Mouse (Mus musculus): ENCODE data around the gene Tex52. TPM values are rescaled to one million over a fixed set of nuclear protein-coding genes. Genes with fewer than 3 reads are reported as not detected.

Tex52 gene
- polyA plus RNA-seq, 1 experiment from 2014 or later = 1.1 TPM

DNA sequence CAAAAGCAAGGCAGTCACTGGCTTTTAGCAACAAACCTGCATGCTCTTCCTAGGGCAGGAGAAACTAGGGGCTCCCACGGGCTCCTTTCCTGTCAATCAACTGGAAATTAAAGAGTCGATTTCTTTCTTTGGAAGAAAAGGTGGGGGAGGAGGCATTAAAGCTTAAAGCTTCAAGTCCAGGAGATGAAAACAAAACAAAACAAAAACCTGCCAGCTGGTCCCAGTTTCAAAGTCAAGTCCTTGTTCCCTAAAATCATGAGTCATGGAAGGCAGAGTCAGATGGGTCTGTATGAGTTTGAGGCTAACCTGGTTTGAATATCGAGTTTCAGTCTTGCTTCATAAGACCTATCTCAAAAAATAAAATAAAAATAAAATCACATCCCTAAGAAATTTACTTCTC is 21.1 kb upstream of the Tex52 start:
- H3K4me2 ChIP-seq (ENCODE audit: low read depth, low read length) = peak overlapping the region; percentile 79
- H3K36me3 ChIP-seq (ENCODE audit: control insufficient read depth, insufficient read depth, low read length) = peaks cover 32% of the 10 kb centered on the region
- H3K4me1 ChIP-seq (ENCODE audit: control insufficient read depth, insufficient read depth, low read length) = peaks cover 15% of the 10 kb centered on the region; the same call in 1 of the 2 replicates
- H3K27ac ChIP-seq (replicated peaks; ENCODE audit: low read depth, low read length) = peak overlapping the region; percentile 90; the same call in 1 of the 2 replicates
- no peaks in the 10 kb centered on the region for H3K27me3 ChIP-seq (replicated peaks; ENCODE audit: control insufficient read depth, insufficient read depth, low read length)
- ATAC-seq (ENCODE audit: low read depth) = no peak
- peak overlapping the region; percentile 79 for H3K4me3 ChIP-seq (ENCODE audit: low read depth, low read length)
- WGBS = 39% methylated on average over 3 of the region's 3 CpGs
- H3K9ac ChIP-seq (ENCODE audit: low read depth, low read length) = peak overlapping the region; percentile 40; the same call in 1 of the 2 replicates
- DNase-seq (ENCODE audit: low spot score) = no peak
- H3K9me3 ChIP-seq (ENCODE audit: control insufficient read depth, low read length) = no peaks in the 10 kb centered on the region

DNA sequence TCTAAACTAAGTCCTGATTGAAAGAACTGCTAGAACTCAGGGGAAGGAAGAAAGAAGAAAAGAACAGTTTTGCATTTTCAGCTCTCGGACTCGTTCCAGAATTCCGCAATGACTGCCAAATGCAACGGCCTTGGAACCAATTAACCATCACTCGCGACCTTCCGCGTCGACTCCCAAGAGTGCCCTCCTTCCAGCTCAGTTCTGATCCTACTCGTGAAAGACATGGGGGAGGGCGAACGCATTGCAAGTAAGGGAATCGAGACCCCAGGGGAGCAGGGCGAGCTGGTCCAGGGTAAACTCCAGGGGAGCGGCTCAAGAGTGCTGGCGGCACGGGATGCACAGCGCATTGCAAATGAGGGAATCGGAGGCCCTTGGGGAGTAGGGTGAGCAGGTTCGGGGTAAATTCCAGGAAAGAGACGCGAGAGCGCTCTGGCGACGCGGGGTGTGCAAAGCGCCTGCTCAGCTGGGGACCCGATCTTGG is 20.0 kb upstream of the Tex52 start:
- H3K9me3 ChIP-seq (ENCODE audit: control insufficient read depth, low read length) = no peaks in the 10 kb centered on the region
- H3K9ac ChIP-seq (ENCODE audit: low read depth, low read length) = peak overlapping the region; percentile 80
- H3K4me3 ChIP-seq (ENCODE audit: low read depth, low read length) = peak overlapping the region; percentile 79
- under 1% methylated on average over 22 of the region's 28 CpGs for WGBS
- H3K4me2 ChIP-seq (ENCODE audit: low read depth, low read length) = peak overlapping the region; percentile 79
- H3K4me1 ChIP-seq (ENCODE audit: control insufficient read depth, insufficient read depth, low read length) = peaks cover 10% of the 10 kb centered on the region; the same call in 1 of the 2 replicates
- H3K36me3 ChIP-seq (ENCODE audit: control insufficient read depth, insufficient read depth, low read length) = peaks cover 32% of the 10 kb centered on the region
- DNase-seq (ENCODE audit: low spot score) (peak; percentile 83), ATAC-seq (ENCODE audit: low read depth) (peak; percentile 76)
- H3K27me3 ChIP-seq (replicated peaks; ENCODE audit: control insufficient read depth, insufficient read depth, low read length) = no peaks in the 10 kb centered on the region
- H3K27ac ChIP-seq (replicated peaks; ENCODE audit: low read depth, low read length) = peak overlapping the region; percentile 90

DNA sequence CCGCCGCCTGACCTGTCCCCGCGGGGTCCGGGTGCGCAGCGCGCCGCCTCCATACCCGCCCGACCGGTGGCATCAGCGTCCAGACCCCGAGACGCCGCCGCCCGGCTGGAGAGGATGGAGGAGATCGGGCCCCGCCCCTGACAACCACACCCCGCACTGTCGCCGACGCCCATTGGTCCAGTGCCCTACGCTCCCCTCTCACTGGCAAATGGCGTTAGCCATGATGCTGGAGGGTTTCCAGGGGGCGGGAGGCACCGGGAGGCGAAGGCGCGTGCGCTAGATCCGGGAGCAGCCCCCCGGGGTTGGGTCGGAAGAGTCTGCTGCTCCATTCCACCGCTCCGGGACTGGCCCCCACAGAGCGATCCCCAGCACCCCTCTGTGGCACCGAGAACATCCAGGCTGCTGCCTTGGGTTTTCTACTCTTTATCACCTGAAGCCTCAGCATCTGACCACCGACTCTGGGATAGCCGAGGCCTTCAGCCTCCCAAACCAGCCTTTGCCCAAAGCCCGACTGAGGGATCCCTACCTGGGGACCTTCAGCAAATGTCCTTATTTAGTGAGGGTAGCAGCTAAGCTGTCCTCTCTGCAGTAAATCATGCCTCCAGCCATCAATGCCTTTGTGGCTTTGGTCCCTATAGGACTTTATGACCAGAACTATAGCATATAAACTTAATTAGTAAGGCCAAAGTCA is 19.4 kb upstream of the Tex52 start, which contains the start of gene Tulp3:
Tulp3 (minus strand) TSS at position 126 of the 691 bp plus-strand sequence.
- ATAC-seq (ENCODE audit: low read depth) (peak; percentile 99), DNase-seq (ENCODE audit: low spot score) (peak; percentile 98)
- peaks cover 28% of the 10 kb centered on the region for H3K36me3 ChIP-seq (ENCODE audit: control insufficient read depth, insufficient read depth, low read length)
- 2% methylated on average over 16 of the region's 42 CpGs for WGBS
- peak within 1 kb of the TSS; percentile 79 for H3K4me3 ChIP-seq (ENCODE audit: low read depth, low read length)
- H3K27ac ChIP-seq (replicated peaks; ENCODE audit: low read depth, low read length) = peak within 1 kb of the TSS; percentile 90
- H3K4me2 ChIP-seq (ENCODE audit: low read depth, low read length) = peak within 1 kb of the TSS; percentile 79
- H3K4me1 ChIP-seq (ENCODE audit: control insufficient read depth, insufficient read depth, low read length) = peaks cover 10% of the 10 kb centered on the region; the same call in 1 of the 2 replicates
- peak within 1 kb of the TSS; percentile 80 for H3K9ac ChIP-seq (ENCODE audit: low read depth, low read length)
- no peaks in the 10 kb centered on the region for H3K9me3 ChIP-seq (ENCODE audit: control insufficient read depth, low read length)
- H3K27me3 ChIP-seq (replicated peaks; ENCODE audit: control insufficient read depth, insufficient read depth, low read length) = no peaks in the 10 kb centered on the region

DNA sequence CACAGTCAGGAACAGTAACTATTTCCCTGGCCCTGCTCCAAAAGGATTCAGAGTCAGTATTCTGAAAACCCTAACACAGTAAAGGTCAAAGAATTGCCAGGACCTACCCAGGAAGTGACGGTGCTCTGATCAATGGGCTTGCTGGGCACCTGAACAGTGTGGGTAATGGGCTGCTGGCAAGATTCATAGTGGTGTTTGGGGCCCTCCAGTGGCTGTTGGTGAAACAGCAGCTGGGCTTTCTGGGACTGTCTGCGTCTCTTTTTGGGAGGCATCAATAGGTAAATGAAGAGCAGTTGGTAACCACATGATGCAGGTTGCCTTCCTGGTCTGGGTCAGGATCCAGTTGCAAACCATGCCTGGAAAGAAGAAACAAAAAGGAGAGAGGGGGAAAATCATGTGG is 16.3 kb upstream of the Tex52 start:
- no peak for ATAC-seq (ENCODE audit: low read depth)

DNA sequence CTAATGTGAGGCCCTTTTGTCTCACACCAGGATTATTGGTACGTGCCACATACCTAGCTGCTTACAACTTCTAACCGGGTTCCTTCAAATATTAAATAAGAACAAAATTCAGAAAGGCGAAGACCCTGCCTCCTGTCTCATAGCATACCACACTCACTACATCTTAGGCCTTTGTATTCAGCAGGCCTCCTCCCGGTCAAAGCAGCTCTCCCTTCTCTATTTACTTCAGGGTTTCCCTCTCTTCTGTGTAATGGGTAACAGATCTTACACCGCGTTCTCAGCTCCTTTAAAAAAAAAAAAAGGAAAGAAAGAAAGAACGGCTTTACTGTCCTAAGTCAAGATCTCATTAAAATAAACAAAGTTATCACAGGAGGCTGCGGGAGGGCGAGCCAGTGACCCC is 13.4 kb upstream of the Tex52 start:
- ATAC-seq (ENCODE audit: low read depth) (no peak), DNase-seq (ENCODE audit: low spot score) (no peak)
- H3K27ac ChIP-seq (replicated peaks; ENCODE audit: low read depth, low read length) = peak overlapping the region; percentile 95
- H3K9me3 ChIP-seq (ENCODE audit: control insufficient read depth, low read length) = no peaks in the 10 kb centered on the region
- H3K4me2 ChIP-seq (ENCODE audit: low read depth, low read length) = peak overlapping the region; percentile 74
- 15% methylated on average over 9 of the region's 9 CpGs for WGBS
- peak overlapping the region; percentile 73 for H3K4me3 ChIP-seq (ENCODE audit: low read depth, low read length)
- H3K36me3 ChIP-seq (ENCODE audit: control insufficient read depth, insufficient read depth, low read length) = peaks cover 36% of the 10 kb centered on the region
- H3K9ac ChIP-seq (ENCODE audit: low read depth, low read length) = peak overlapping the region; percentile 93
- no peaks in the 10 kb centered on the region for H3K27me3 ChIP-seq (replicated peaks; ENCODE audit: control insufficient read depth, insufficient read depth, low read length)
- H3K4me1 ChIP-seq (ENCODE audit: control insufficient read depth, insufficient read depth, low read length) = peaks cover 8% of the 10 kb centered on the region; the same call in 1 of the 2 replicates

More for the DNA sequence above, 16.3 kb upstream of the Tex52 start:
- Histone ChIP-seq H3K27me3 (replicated peaks; ENCODE audit: control insufficient read depth, insufficient read depth, low read length) (no peaks in the 10 kb centered on the region), H3K9ac (ENCODE audit: low read depth, low read length) (no peak overlapping the region), H3K4me3 (ENCODE audit: low read depth, low read length) (no peak overlapping the region), H3K4me2 (ENCODE audit: low read depth, low read length) (no peak overlapping the region), H3K4me1 (ENCODE audit: control insufficient read depth, insufficient read depth, low read length) (peaks cover 14% of the 10 kb centered on the region; the same call in 1 of the 2 replicates), H3K36me3 (ENCODE audit: control insufficient read depth, insufficient read depth, low read length) (peaks cover 23% of the 10 kb centered on the region), H3K27ac (replicated peaks; ENCODE audit: low read depth, low read length) (no peak overlapping the region), H3K9me3 (ENCODE audit: control insufficient read depth, low read length) (no peaks in the 10 kb centered on the region)
- peak; percentile 51 for DNase-seq (ENCODE audit: low spot score)
- 18% methylated on average over 2 of the region's 2 CpGs for WGBS

DNA sequence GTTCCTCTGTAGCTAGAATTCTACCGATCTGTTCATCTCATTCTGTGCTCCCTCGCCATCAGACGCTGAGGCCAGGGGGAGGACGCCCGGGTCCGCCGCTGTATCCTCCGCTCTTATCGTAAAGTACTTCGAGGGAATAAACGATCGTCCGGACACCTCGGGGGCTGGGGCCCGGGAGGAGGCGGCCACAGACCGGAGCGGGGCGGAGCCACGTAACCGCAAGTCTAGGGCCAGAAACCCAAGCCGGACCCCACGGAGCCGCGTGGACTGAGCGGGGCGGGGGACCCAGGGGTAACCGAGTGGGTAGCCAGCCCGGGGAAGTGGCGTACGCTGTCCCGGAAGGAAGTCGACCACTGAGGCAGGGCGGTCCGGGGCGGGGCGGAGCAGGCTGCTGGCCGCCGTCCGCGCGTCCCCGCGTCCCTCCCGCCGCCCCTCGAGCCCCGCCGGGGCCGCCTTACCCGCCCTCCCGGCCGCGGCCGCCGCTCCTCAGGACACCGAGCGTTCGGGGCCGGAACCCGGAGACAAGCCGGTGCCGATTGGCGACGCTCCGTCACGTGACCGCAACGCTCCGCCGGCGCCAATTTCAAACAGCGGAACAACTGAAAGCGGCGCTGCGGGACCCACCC is 12.8 kb upstream of the Tex52 start, which contains the start of the genes Rhno1 and Foxm1:
Rhno1 (minus strand) TSS at position 531 of the 626 bp plus-strand sequence.
Foxm1 (plus strand) TSS at position 587 of the 626 bp plus-strand sequence.
- H3K4me3 ChIP-seq (ENCODE audit: low read depth, low read length) = peak within 1 kb of the TSS; percentile 73
- no peaks in the 10 kb centered on the region for H3K9me3 ChIP-seq (ENCODE audit: control insufficient read depth, low read length)
- DNase-seq (ENCODE audit: low spot score) (peak; percentile 93), ATAC-seq (ENCODE audit: low read depth) (peak; percentile 90)
- WGBS = under 1% methylated on average over 27 of the region's 76 CpGs
- H3K36me3 ChIP-seq (ENCODE audit: control insufficient read depth, insufficient read depth, low read length) = peaks cover 36% of the 10 kb centered on the region
- peak within 1 kb of the TSS; percentile 74 for H3K4me2 ChIP-seq (ENCODE audit: low read depth, low read length)
- H3K27ac ChIP-seq (replicated peaks; ENCODE audit: low read depth, low read length) = peak within 1 kb of the TSS; percentile 95
- H3K4me1 ChIP-seq (ENCODE audit: control insufficient read depth, insufficient read depth, low read length) = peaks cover 8% of the 10 kb centered on the region; the same call in 1 of the 2 replicates
- peak within 1 kb of the TSS; percentile 93 for H3K9ac ChIP-seq (ENCODE audit: low read depth, low read length)
- no peaks in the 10 kb centered on the region for H3K27me3 ChIP-seq (replicated peaks; ENCODE audit: control insufficient read depth, insufficient read depth, low read length)

DNA sequence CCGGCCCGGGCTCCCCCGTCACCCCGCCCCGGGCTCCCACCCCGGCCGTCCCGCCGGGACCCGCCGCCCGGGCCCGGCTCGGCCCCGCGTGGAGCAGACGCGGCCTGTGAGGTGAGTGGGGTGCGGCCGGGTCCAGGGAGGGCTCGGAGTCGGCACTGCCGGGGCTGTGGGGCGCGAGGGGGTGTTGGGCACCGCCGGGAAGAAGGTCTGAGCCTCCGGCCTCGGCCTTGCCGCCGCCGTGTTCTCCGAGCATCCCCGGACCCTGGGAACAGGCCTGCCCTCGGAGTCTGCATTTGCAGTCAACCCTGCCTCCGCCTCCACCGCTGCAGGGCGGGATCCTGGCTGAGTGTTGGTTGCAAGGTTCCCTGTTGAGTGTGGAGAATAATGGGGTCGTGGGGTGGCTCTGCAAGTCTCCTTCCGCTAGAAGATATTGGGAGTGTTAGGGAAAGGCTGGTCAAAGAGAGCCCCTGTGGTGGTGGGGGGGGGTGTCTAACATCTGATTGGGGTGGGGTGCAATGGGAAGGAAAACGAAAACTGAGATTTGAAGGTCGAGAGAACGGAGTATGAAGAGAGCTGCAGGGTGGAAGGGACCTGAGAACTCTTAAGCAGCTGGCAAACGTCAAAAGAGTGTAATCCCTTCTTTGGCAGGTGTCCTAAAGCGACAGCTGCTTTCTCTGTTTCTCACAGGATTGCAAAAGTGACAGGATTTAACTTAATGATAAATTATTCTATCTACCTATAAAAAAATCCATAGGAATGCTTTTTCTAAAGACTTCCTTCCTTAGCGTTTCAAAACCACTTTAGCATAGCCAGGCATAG is 12.0 kb upstream of the Tex52 start:
- Histone ChIP-seq H3K4me3 (ENCODE audit: low read depth, low read length) (peak overlapping the region; percentile 73), H3K4me1 (ENCODE audit: control insufficient read depth, insufficient read depth, low read length) (peaks cover 8% of the 10 kb centered on the region; the same call in 1 of the 2 replicates), H3K9me3 (ENCODE audit: control insufficient read depth, low read length) (no peaks in the 10 kb centered on the region), H3K9ac (ENCODE audit: low read depth, low read length) (peak overlapping the region; percentile 93), H3K27ac (replicated peaks; ENCODE audit: low read depth, low read length) (peak overlapping the region; percentile 95), H3K27me3 (replicated peaks; ENCODE audit: control insufficient read depth, insufficient read depth, low read length) (no peaks in the 10 kb centered on the region), H3K4me2 (ENCODE audit: low read depth, low read length) (peak overlapping the region; percentile 74), H3K36me3 (ENCODE audit: control insufficient read depth, insufficient read depth, low read length) (peaks cover 35% of the 10 kb centered on the region)
- WGBS = 1% methylated on average over 23 of the region's 46 CpGs
- DNase-seq (ENCODE audit: low spot score) (peak; percentile 63), ATAC-seq (ENCODE audit: low read depth) (peak; percentile 7)

DNA sequence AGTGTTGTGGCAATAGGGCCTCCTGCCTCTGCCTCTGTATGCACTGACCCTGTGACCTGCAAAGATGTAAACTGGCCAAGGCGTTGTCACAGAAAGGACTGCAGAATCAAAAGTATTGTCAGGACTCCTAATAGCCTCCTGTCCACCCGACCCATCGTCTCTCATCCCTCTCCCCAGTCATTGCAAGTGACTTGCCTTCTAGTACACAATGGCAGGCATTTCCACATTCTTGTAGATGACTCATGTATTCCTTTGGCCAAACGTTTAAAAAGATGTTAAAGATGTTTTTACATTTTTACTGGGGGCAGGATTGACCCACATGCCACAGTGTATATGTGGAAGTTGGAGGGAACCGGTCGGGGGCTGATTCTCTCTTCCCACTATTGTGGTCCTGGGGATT is 10.5 kb upstream of the Tex52 start:
- 82% methylated on average over 6 of the region's 6 CpGs for WGBS
- Histone ChIP-seq H3K9ac (ENCODE audit: low read depth, low read length) (no peak overlapping the region), H3K36me3 (ENCODE audit: control insufficient read depth, insufficient read depth, low read length) (peaks cover 42% of the 10 kb centered on the region), H3K9me3 (ENCODE audit: control insufficient read depth, low read length) (no peaks in the 10 kb centered on the region), H3K4me3 (ENCODE audit: low read depth, low read length) (no peak overlapping the region), H3K4me2 (ENCODE audit: low read depth, low read length) (peak overlapping the region; percentile 12; the same call in 1 of the 2 replicates), H3K27me3 (replicated peaks; ENCODE audit: control insufficient read depth, insufficient read depth, low read length) (no peaks in the 10 kb centered on the region), H3K4me1 (ENCODE audit: control insufficient read depth, insufficient read depth, low read length) (peaks cover 8% of the 10 kb centered on the region; the same call in 1 of the 2 replicates), H3K27ac (replicated peaks; ENCODE audit: low read depth, low read length) (no peak overlapping the region)
- DNase-seq (ENCODE audit: low spot score) (no peak), ATAC-seq (ENCODE audit: low read depth) (no peak)

Data from embryonic facial prominence, embryonic 14.5 days (tissue).